Mouse (Mus musculus) forebrain, embryonic 11.5 days (tissue): ENCODE data around the gene Plcl1. TPM values are rescaled to one million over a fixed set of nuclear protein-coding genes. Genes with fewer than 3 reads are reported as not detected.
A peak's percentile ranks its signal among the peaks of the same experiment; 100 is the strongest.

Experiments used
- ATAC-seq: fragments of 200-750 bp; cut with Nextera tagmentation; replicated peaks from 2 replicates; pipeline ENCODE4 v1.8.0; 2017; ENCODE audit warnings: moderate TSS enrichment; ENCODE audit not compliant: low FRiP score
- DNase-seq: peaks from one replicate; pipeline ENCODE4 v3.0.0-alpha.2; 2017; ENCODE audit warnings: low spot score
- H3K27ac ChIP-seq: fragments of 300-500 bp; sonication (generic); 2 replicates; pipeline ENCODE4 v1.5.1; 2014; ENCODE audit warnings: low read depth, low read length
- H3K27me3 ChIP-seq: fragments of 300-500 bp; sonication (generic); 2 replicates; pipeline ENCODE4 v1.6.1; 2014; ENCODE audit warnings: mild to moderate bottlenecking, low read length, mixed read lengths; ENCODE audit not compliant: control insufficient read depth, insufficient read depth
- H3K36me3 ChIP-seq: fragments of 300-500 bp; sonication (generic); 2 replicates; pipeline ENCODE4 v1.6.1; 2014; ENCODE audit warnings: mild to moderate bottlenecking, low read length, moderate library complexity, mixed read lengths; ENCODE audit not compliant: control insufficient read depth, insufficient read depth
- H3K4me1 ChIP-seq: fragments of 300-500 bp; sonication (generic); replicated peaks from 2 replicates; pipeline ENCODE4 v1.6.1; 2014; ENCODE audit warnings: low read length, mixed read lengths; ENCODE audit not compliant: control insufficient read depth, insufficient read depth
- H3K4me2 ChIP-seq: fragments of 300-500 bp; sonication (generic); 2 replicates; pipeline ENCODE4 v1.6.1; 2014; ENCODE audit warnings: low read depth, mild to moderate bottlenecking, low read length, moderate library complexity, mixed read lengths; ENCODE audit not compliant: severe bottlenecking
- H3K4me3 ChIP-seq: fragments of 300-500 bp; sonication (generic); 2 replicates; pipeline ENCODE4 v1.5.1; 2014; ENCODE audit warnings: low read depth, low read length
- H3K9ac ChIP-seq: fragments of 300-500 bp; sonication (generic); 2 replicates; pipeline ENCODE4 v1.6.1; 2014; ENCODE audit warnings: low read length
- H3K9me3 ChIP-seq: fragments of 300-500 bp; sonication (generic); 2 replicates; pipeline ENCODE4 v1.6.1; 2016; ENCODE audit warnings: low read length, mixed read lengths; ENCODE audit not compliant: control insufficient read depth
- WGBS: fragments of 180-500 bp; shearing (Covaris S2); extraction: QIAGEN DNeasy Blood & Tissue Kit; methylation state at CpG from one replicate; pipeline ENCODE4 v1.1.7; 2014; 5-methylcytosine and 5-hydroxymethylcytosine counted together
- polyA plus RNA-seq: library from polyadenylated mRNA; unstranded; fragments of >200 nt; fragmentation: Nextera tagmentation; extraction: Ambion mirVana; gene quantifications from 2 replicates; pipeline ENCODE4 v1.2.1, GENCODE M21; 2014

The Plcl1 gene
- polyA plus RNA-seq, 1 experiment from 2014 or later = 2.2 TPM

DNA sequence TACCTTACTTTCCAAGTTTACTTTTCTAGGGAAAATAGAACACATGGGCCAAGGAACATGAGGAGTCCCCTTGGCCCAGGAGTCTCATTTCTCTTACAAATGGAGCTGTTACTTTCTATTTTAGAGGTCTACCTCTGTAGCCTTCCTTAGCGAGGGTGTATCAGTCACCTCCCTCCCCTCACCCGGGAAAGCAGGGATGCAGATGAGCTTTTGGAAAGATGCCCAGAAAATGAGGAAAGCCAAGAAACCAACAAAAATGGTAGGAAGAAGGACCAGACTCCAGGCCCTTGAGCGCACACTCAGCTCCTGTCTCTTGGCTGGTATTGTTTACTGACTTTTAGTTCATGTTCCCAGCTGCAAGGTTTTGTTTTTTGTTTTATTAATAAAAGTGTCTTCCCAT is 319.7 kb downstream of the Plcl1 start:
- Histone ChIP-seq H3K36me3 (no peaks in the 10 kb centered on the region), H3K27me3 (no peaks in the 10 kb centered on the region), H3K4me1 (no peaks in the 10 kb centered on the region), H3K4me2 (no peak overlapping the region), H3K9me3 (no peaks in the 10 kb centered on the region), H3K27ac (no peak overlapping the region), H3K4me3 (no peak overlapping the region), H3K9ac (no peak overlapping the region)
- DNase-seq (no peak), ATAC-seq (no peak)
- WGBS = 86% methylated on average over 3 of the region's 3 CpGs

DNA sequence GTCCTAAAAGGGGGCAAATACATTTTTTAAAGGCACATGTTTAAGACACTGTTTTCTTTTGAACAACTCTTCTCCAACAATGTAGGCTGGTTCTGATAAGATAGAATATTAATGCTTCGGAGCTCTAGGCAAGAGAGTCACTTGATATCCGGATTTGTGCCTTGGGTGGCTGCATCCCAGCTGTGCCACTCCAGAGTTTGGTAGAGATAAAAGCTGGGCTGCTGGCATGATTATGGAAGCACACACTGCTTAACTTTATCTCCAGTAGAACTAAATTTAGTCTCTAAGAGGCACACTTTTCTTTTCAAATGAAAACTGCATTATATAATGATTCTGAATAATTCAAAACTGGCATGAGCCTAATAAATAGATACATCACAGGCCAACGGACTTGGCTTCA is 323.6 kb downstream of the Plcl1 start:
- DNase-seq (no peak), ATAC-seq (no peak)
- Histone ChIP-seq H3K27me3 (no peaks in the 10 kb centered on the region), H3K9me3 (no peaks in the 10 kb centered on the region), H3K9ac (no peak overlapping the region), H3K36me3 (no peaks in the 10 kb centered on the region), H3K27ac (no peak overlapping the region), H3K4me3 (no peak overlapping the region), H3K4me1 (no peaks in the 10 kb centered on the region), H3K4me2 (no peak overlapping the region)
- 93% methylated on average over 3 of the region's 3 CpGs for WGBS

DNA sequence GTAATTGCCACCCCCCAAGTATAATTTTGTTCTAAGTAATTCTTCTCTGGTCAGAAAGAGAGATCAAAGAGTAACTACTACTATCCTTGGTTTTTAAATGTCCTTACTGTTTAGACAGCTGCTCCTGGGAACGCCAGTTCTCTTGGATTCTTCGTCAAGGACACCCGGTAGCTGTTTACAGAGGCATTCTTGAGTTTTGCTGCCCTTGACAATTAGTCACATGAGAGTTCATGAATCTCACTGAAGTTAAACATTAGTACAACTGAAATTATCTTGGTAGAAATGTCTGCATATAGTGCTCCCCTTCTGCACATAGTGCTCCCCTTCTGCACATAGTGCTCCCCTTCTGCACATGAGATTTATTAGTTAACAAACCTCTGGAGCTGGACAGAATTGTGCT is 327.2 kb downstream of the Plcl1 start:
- Histone ChIP-seq H3K36me3 (no peaks in the 10 kb centered on the region), H3K27ac (no peak overlapping the region), H3K4me1 (no peaks in the 10 kb centered on the region), H3K4me2 (no peak overlapping the region), H3K9me3 (no peaks in the 10 kb centered on the region), H3K9ac (no peak overlapping the region), H3K4me3 (no peak overlapping the region), H3K27me3 (no peaks in the 10 kb centered on the region)
- ATAC-seq (no peak), DNase-seq (no peak)
- WGBS = 83% methylated on average over 3 of the region's 3 CpGs

DNA sequence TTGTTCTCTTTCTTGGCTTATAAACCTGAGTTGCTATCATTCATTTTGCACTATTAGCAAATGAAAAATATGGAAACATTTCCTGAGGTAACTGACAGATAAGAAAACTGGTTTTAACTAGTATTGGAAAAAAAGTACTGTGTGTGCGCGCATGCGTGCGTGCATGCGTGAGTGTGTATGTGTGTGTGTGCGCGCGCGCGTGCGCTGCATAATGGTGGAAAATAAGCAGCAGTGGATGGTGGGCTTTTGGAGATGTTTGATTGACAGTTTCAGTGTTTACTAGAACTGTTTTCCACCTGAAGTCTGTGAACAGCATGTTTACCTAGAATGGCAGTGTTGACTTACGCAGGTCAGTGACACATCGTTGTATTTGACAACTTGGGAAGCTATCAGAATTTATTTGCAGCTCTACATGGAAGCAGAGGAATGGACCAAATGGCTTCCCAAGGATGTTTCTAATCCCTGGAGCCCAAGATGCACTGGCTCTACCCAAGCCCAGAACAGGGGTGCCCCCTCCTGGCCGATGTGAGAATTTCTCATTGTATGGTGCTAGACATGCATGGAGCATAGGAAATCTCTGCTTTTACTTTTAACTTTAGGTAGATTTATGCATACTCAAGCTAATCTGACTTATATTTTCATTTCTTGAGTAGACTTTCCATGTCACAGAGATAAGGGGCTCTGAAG is 330.5 kb downstream of the Plcl1 start:
- Histone ChIP-seq H3K27ac (no peak overlapping the region), H3K9me3 (no peaks in the 10 kb centered on the region), H3K27me3 (no peaks in the 10 kb centered on the region), H3K9ac (no peak overlapping the region), H3K4me1 (no peaks in the 10 kb centered on the region), H3K4me3 (no peak overlapping the region), H3K4me2 (no peak overlapping the region), H3K36me3 (no peaks in the 10 kb centered on the region)
- peak; percentile 92 for DNase-seq
- ATAC-seq = peak; percentile 88
- WGBS = 86% methylated on average over 14 of the region's 14 CpGs

DNA sequence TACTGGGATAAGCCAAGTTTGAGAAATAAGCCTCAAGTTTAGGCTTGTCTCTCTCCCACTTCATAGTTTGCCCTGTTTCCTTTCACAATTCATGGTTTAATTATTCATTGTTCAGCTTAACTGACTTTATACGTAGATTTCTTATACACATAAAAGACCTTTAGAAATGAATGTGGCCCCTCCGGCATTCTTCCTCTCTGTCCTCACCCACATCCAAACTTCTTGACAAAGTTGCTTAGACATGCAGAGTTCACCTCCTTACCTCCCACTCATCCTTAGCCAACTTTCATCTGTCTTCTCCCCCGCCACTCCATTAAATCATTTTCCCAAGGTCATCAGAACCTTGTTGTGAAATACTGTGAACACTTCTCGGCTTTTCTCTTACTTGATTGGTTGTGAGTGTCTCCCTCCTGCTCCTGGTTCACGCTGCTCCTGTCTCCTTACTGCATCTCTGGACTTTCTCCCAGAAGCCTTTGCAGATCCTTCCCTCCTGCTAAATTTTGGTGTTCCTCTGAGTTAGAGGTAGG is 331.1 kb downstream of the Plcl1 start:
- Histone ChIP-seq H3K27me3 (no peaks in the 10 kb centered on the region), H3K4me2 (no peak overlapping the region), H3K27ac (no peak overlapping the region), H3K4me3 (no peak overlapping the region), H3K4me1 (no peaks in the 10 kb centered on the region), H3K36me3 (no peaks in the 10 kb centered on the region), H3K9me3 (no peaks in the 10 kb centered on the region), H3K9ac (no peak overlapping the region)
- ATAC-seq (no peak), DNase-seq (no peak)
- 66% methylated on average over 5 of the region's 5 CpGs for WGBS

DNA sequence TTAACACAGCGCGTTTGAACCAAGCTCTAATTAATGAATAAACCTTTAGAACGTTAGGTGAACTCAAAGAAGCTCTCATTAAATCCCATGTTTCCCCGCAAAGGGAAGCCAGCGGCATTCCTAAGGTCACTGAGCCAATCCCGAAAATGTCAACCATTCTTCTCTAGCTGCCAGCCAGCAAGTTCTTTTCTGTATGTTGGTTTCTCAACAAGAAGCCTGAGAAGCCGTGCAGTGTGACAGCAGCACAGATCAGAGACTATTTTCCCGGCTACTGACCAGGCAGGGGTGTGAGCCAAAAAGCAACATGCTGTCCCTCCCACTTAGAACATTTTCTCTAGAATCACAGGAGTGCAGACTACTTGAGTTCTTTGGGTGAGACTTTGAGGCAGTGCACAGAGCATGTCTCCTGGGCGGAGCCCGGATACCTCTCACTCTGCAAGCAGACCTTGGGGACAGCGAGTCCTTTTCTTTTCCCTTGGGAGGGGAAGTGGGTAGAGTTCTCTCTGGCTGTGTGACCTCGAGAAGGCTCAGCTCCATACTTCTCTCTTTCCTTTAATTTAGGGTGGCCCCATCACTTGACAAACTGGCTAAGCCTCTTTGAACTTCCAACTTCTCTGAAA is 333.1 kb downstream of the Plcl1 start:
- Histone ChIP-seq H3K4me2 (no peak overlapping the region), H3K9me3 (no peaks in the 10 kb centered on the region), H3K27ac (no peak overlapping the region), H3K27me3 (no peaks in the 10 kb centered on the region), H3K36me3 (no peaks in the 10 kb centered on the region), H3K4me1 (no peaks in the 10 kb centered on the region), H3K4me3 (no peak overlapping the region), H3K9ac (no peak overlapping the region)
- DNase-seq = no peak
- 56% methylated on average over 12 of the region's 12 CpGs for WGBS
- no peak for ATAC-seq

DNA sequence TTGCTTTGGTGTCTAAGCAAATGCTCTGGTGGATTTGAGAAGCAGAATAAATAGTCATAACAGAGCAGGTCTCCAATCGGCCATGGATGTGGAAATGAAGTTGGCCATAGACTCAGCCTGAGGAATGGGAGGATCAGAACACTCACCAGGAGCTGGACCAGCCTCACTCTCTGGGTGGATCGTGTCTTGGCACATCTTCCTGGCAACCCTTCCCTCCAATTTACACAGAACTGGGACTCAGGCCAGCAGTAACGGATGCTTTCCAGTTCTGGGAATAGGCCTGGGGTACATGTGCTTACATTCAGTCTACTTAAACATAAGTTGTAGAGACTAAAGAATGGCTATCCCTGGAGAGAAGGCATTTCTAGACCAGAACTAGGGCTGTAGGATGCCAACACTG is 336.2 kb downstream of the Plcl1 start:
- H3K27ac ChIP-seq = no peak overlapping the region
- H3K36me3 ChIP-seq = no peaks in the 10 kb centered on the region
- H3K4me3 ChIP-seq = no peak overlapping the region
- H3K4me2 ChIP-seq = no peak overlapping the region
- no peaks in the 10 kb centered on the region for H3K4me1 ChIP-seq
- ATAC-seq (no peak), DNase-seq (no peak)
- no peaks in the 10 kb centered on the region for H3K27me3 ChIP-seq
- WGBS = 87% methylated on average over 3 of the region's 3 CpGs
- no peaks in the 10 kb centered on the region for H3K9me3 ChIP-seq
- no peak overlapping the region for H3K9ac ChIP-seq

DNA sequence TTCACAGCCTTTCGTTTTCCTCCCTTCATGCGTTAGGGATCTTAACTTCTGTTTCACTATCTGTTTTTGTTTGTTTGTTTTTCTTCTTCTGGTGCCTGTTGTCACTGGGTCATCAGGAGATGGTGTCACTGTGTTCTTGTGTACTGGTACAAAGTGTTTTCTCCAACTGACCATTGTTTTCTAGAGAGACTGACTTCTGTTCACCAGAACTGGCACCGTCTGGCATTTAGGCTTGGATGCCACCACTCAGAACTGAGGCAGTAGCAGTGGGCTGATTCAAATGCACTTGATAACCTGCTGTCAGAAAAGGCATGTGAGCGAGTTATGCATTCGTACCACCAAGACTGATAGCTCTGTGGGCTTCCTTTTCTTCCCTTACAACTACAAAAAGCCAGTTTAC is 342.8 kb downstream of the Plcl1 start:
- H3K4me1 ChIP-seq = no peaks in the 10 kb centered on the region
- H3K9me3 ChIP-seq = no peaks in the 10 kb centered on the region
- DNase-seq = no peak
- no peak overlapping the region for H3K4me3 ChIP-seq
- no peak overlapping the region for H3K9ac ChIP-seq
- H3K36me3 ChIP-seq = no peaks in the 10 kb centered on the region
- H3K27ac ChIP-seq = no peak overlapping the region
- no peak for ATAC-seq
- 70% methylated on average over 5 of the region's 5 CpGs for WGBS
- no peak overlapping the region for H3K4me2 ChIP-seq
- no peaks in the 10 kb centered on the region for H3K27me3 ChIP-seq

DNA sequence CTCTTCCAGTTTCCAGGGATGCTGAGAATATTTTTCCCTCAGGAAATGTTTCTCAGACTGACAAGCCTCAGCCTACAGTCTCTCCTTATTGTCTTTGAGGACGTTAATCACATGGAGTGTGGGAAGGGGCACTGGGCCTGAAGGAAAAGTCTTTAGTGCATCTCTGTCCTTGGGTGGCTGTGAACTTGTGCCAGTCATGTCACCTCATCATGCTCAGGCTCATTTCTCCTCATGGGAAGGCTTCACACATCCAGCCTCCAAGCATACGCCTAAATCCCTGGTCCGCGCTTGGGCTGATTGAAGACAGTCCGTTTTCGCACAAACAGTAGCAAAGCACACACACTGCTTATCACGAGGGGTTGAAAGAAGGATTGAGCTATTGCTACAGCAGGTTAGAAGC is 344.0 kb downstream of the Plcl1 start:
- Histone ChIP-seq H3K27ac (no peak overlapping the region), H3K27me3 (no peaks in the 10 kb centered on the region), H3K4me1 (no peaks in the 10 kb centered on the region), H3K4me3 (no peak overlapping the region), H3K9ac (no peak overlapping the region), H3K36me3 (no peaks in the 10 kb centered on the region), H3K9me3 (no peaks in the 10 kb centered on the region), H3K4me2 (no peak overlapping the region)
- DNase-seq = no peak
- 90% methylated on average over 7 of the region's 7 CpGs for WGBS
- ATAC-seq = no peak
